Comparison of ENCODE assay signal across 8 mouse cellular contexts in genomic region chr12:100841211-100841792, GRCm38 (mm10).
DNase-seq lines count a peak whose midpoint lies in the region; ATAC-seq and TF ChIP-seq lines count a peak whose summit lies in the region.

No protein-coding gene starts in this region.

- H3K27me3 ChIP-seq in MEL (ENCODE audit: control insufficient read depth in 1 of 2, insufficient read depth in 2 of 2, low read length in 2 of 2) = no peaks in the 10 kb centered on the region
- H3K27me3 ChIP-seq in forebrain, postnatal 0 days (ENCODE audit: insufficient read depth, low read length) = no peaks in the 10 kb centered on the region
- no peaks in the 10 kb centered on the region for H3K27me3 ChIP-seq in hindbrain, embryonic 12.5 days

- no peak overlapping the region for H3K9ac ChIP-seq in MEL (ENCODE audit: control insufficient read depth, low read depth, low read length, poor library complexity, severe bottlenecking)
- no peak overlapping the region for H3K9ac ChIP-seq in forebrain, postnatal 0 days
- H3K9ac ChIP-seq in hindbrain, embryonic 12.5 days = no peak overlapping the region

- no peak overlapping the region for H3K4me2 ChIP-seq in forebrain, postnatal 0 days (ENCODE audit: low read depth)
- no peak overlapping the region for H3K4me2 ChIP-seq in hindbrain, embryonic 12.5 days (replicated peaks)

- no peak overlapping the region for H3K27ac ChIP-seq in MEL (ENCODE audit: control insufficient read depth, low read depth, low read length)
- no peak overlapping the region for H3K27ac ChIP-seq in forebrain, postnatal 0 days (ENCODE audit: low read depth, low read length)
- no peak overlapping the region for H3K27ac ChIP-seq in hindbrain, embryonic 12.5 days

- H3K4me1 ChIP-seq in MEL (ENCODE audit: control insufficient read depth in 1 of 2, insufficient read depth in 2 of 2, low read length in 2 of 2) = peaks cover 0 to 15% of the 10 kb centered on the region in 2 experiments; a peak in 2 of 4 replicates
- no peaks in the 10 kb centered on the region for H3K4me1 ChIP-seq in forebrain, postnatal 0 days (ENCODE audit: insufficient read depth)
- H3K4me1 ChIP-seq in hindbrain, embryonic 12.5 days = peaks cover 6% of the 10 kb centered on the region; the same call in 1 of the 2 replicates

- H3K36me3 ChIP-seq in MEL (ENCODE audit: control insufficient read depth in 1 of 2, insufficient read depth in 2 of 2, low read length in 2 of 2) = no peaks in the 10 kb centered on the region; a peak in 1 of 4 replicates
- no peaks in the 10 kb centered on the region for H3K36me3 ChIP-seq in forebrain, postnatal 0 days (ENCODE audit: insufficient read depth)
- H3K36me3 ChIP-seq in hindbrain, embryonic 12.5 days = no peaks in the 10 kb centered on the region

- TF ChIP-seq CTCF in MEL (IDR thresholded peaks at IDR 0.05 in 2 of 3, conservative IDR thresholded peaks at IDR 0.05 in 1 of 3; ENCODE audit: control insufficient read depth in 1 of 3, insufficient read depth in 1 of 3, low read depth in 2 of 3, low read length in 3 of 3, poor library complexity in 1 of 3, severe bottlenecking in 1 of 3) = peak; percentile 87 to 98 (median 96)
- peak; percentile 98 for TF ChIP-seq CTCF in forebrain, postnatal 0 days (IDR thresholded peaks at IDR 0.05; ENCODE audit: low read depth)

- H3K4me3 ChIP-seq in MEL (ENCODE audit: control insufficient read depth in 1 of 2, insufficient read depth in 1 of 2, low read depth in 2 of 2, low read length in 2 of 2) = no peak overlapping the region
- no peak overlapping the region for H3K4me3 ChIP-seq in forebrain, postnatal 0 days (ENCODE audit: low read depth, low read length)
- H3K4me3 ChIP-seq in hindbrain, embryonic 12.5 days = no peak overlapping the region

- TF ChIP-seq POLR2A in MEL (IDR thresholded peaks at IDR 0.05; ENCODE audit: control insufficient read depth in 1 of 2, insufficient read depth in 1 of 2, low read depth in 1 of 2, low read length in 2 of 2, poor library complexity in 1 of 2) = no peak

- no peak for TF ChIP-seq EP300 in MEL (IDR thresholded peaks at IDR 0.05; ENCODE audit: low read depth in 1 of 2, low read length in 2 of 2)

- peak; percentile 87 for ATAC-seq in forebrain, postnatal 0 days
- peak; percentile 53 for ATAC-seq in hindbrain, embryonic 12.5 days (ENCODE audit: low FRiP score)

- 10% methylated on average over 3 of the region's 3 CpGs for WGBS in forebrain, postnatal 0 days
- 24% methylated on average over 3 of the region's 3 CpGs for WGBS in hindbrain, embryonic 12.5 days

- no peaks in the 10 kb centered on the region for H3K79me2 ChIP-seq in MEL (ENCODE audit: control insufficient read depth, insufficient read depth, low read length, poor library complexity)

- no peaks in the 10 kb centered on the region for H3K9me3 ChIP-seq in MEL (replicated peaks; ENCODE audit: insufficient read depth, low read length)
- no peaks in the 10 kb centered on the region for H3K9me3 ChIP-seq in forebrain, postnatal 0 days (ENCODE audit: low read length)
- no peaks in the 10 kb centered on the region for H3K9me3 ChIP-seq in hindbrain, embryonic 12.5 days (replicated peaks)

- peak; percentile 80 for DNase-seq in MEL (ENCODE audit: low read depth, low spot score)
- peak; percentile 75 for DNase-seq in cerebellum, adult 11-12 months
- DNase-seq in forebrain, postnatal 0 days = peak; percentile 89
- DNase-seq in layer of hippocampus, postnatal 10 days (ENCODE audit: low spot score in 2 of 2) = peak; percentile 87 to 89
- peak; percentile 93 for DNase-seq in lung, postnatal 36 days
- peak; percentile 87 for DNase-seq in retina, postnatal 1 day
- DNase-seq in thymus, postnatal 36 days = peak; percentile 67 to 72

- peak; percentile 96 for TF ChIP-seq RAD21 in MEL (IDR thresholded peaks at IDR 0.05; ENCODE audit: low read depth, low read length)

TF ChIP-seq in MEL, 35 proteins besides CTCF, POLR2A, EP300 and RAD21:
- TF ChIP-seq GATA1 (IDR thresholded peaks at IDR 0.05; ENCODE audit: low read depth, low read length) (no peak), ELF1 (IDR thresholded peaks at IDR 0.05; ENCODE audit: low read depth, low read length) (peak; percentile 39; the same call in 1 of the 2 replicates), JUND (IDR thresholded peaks at IDR 0.05; ENCODE audit: low read depth, low read length) (no peak), MAX (IDR thresholded peaks at IDR 0.05; ENCODE audit: low read length) (no peak), SMC3 (IDR thresholded peaks at IDR 0.05; ENCODE audit: low read depth, low read length) (peak; percentile 99), GABPA (IDR thresholded peaks at IDR 0.05; ENCODE audit: low read depth, low read length) (no peak), SIN3A (IDR thresholded peaks at IDR 0.05; ENCODE audit: low read length) (peak; percentile 57), MAZ (IDR thresholded peaks at IDR 0.05; ENCODE audit: low read depth, low read length) (0 out of 2 replicates have a peak, but pooled peaks have one; percentile 37), ZNF384 (IDR thresholded peaks at IDR 0.05; ENCODE audit: low read depth, low read length) (no peak), POLR2AphosphoS5 (IDR thresholded peaks at IDR 0.05; ENCODE audit: borderline replicate concordance, low read depth, low read length) (no peak), E2F4 (IDR thresholded peaks at IDR 0.05; ENCODE audit: borderline replicate concordance, low read depth, low read length) (no peak), NELFE (IDR thresholded peaks at IDR 0.05; ENCODE audit: low read depth, low read length) (no peak), TCF12 (IDR thresholded peaks at IDR 0.05; ENCODE audit: low read depth, low read length) (no peak), MAFK (IDR thresholded peaks at IDR 0.05; ENCODE audit: borderline replicate concordance, low read depth, low read length) (no peak), POLR2AphosphoS2 (IDR thresholded peaks at IDR 0.05; ENCODE audit: low read length) (no peak), ZMIZ1 (IDR thresholded peaks at IDR 0.05; ENCODE audit: low read depth, low read length) (no peak), MYB (IDR thresholded peaks at IDR 0.05; ENCODE audit: low read depth, low read length) (no peak), UBTF (IDR thresholded peaks at IDR 0.05; ENCODE audit: borderline replicate concordance, insufficient read depth, low read depth, low read length) (no peak), HCFC1 (IDR thresholded peaks at IDR 0.05; ENCODE audit: low read depth, low read length) (no peak), TAL1 (IDR thresholded peaks at IDR 0.05; ENCODE audit: low read length) (no peak), TBP (IDR thresholded peaks at IDR 0.05; ENCODE audit: low read depth, low read length) (no peak), RCOR1 (IDR thresholded peaks at IDR 0.05; ENCODE audit: low read depth, low read length) (no peak), MXI1 (IDR thresholded peaks at IDR 0.05; ENCODE audit: low read depth, low read length) (no peak), USF2 (IDR thresholded peaks at IDR 0.05; ENCODE audit: borderline replicate concordance in 1 of 2, insufficient read depth in 1 of 2, low read depth in 1 of 2, low read length in 2 of 2) (no peak), ZKSCAN1 (IDR thresholded peaks at IDR 0.05; ENCODE audit: low read depth, low read length) (no peak), MYC (IDR thresholded peaks at IDR 0.05; ENCODE audit: low read depth, low read length) (no peak), NRF1 (IDR thresholded peaks at IDR 0.05; ENCODE audit: insufficient read depth, low read depth, low read length, poor library complexity, severe bottlenecking) (no peak), ZC3H11A (IDR thresholded peaks at IDR 0.05; ENCODE audit: low read depth, low read length) (peak; percentile 97), CHD2 (IDR thresholded peaks at IDR 0.05; ENCODE audit: low read length) (no peak), USF1 (IDR thresholded peaks at IDR 0.05; ENCODE audit: low read depth, low read length) (no peak)
TF ChIP-seq in MEL: peak in this region for 5.
